Mouse (Mus musculus) forebrain, embryonic 13.5 days (tissue): ENCODE measurements around the gene Plg. TPM values are rescaled to one million over a fixed set of nuclear protein-coding genes. Genes with fewer than 3 reads are reported as not detected.

ENCODE experiments used
- ATAC-seq: fragments of 200-750 bp; cut with Nextera tagmentation; 2 replicates; pipeline ENCODE4 v1.8.0; 2017
- H3K27ac ChIP-seq: fragments of 300-500 bp; sonication (generic); 2 replicates; pipeline ENCODE4 v1.5.1; 2015; ENCODE audit warnings: inconsistent platforms, mild to moderate bottlenecking, moderate library complexity
- H3K27me3 ChIP-seq: fragments of 300-500 bp; sonication (generic); 2 replicates; pipeline ENCODE4 v1.6.1; 2015; ENCODE audit warnings: mild to moderate bottlenecking, inconsistent platforms
- H3K36me3 ChIP-seq: fragments of 300-500 bp; sonication (generic); 2 replicates; pipeline ENCODE4 v1.6.1; 2015; ENCODE audit warnings: mild to moderate bottlenecking, inconsistent platforms; ENCODE audit not compliant: poor library complexity, severe bottlenecking
- H3K4me1 ChIP-seq: fragments of 300-500 bp; sonication (generic); 2 replicates; pipeline ENCODE4 v1.6.1; 2015; ENCODE audit warnings: inconsistent platforms
- H3K4me2 ChIP-seq: fragments of 300-500 bp; sonication (generic); 2 replicates; pipeline ENCODE4 v1.6.1; 2015; ENCODE audit warnings: inconsistent platforms, mild to moderate bottlenecking, moderate library complexity
- H3K4me3 ChIP-seq: fragments of 300-500 bp; sonication (generic); 2 replicates; pipeline ENCODE4 v1.5.1; 2015; ENCODE audit warnings: mild to moderate bottlenecking, inconsistent platforms
- H3K9ac ChIP-seq: fragments of 300-500 bp; sonication (generic); 2 replicates; pipeline ENCODE4 v1.6.1; 2015; ENCODE audit warnings: mild to moderate bottlenecking, inconsistent platforms
- H3K9me3 ChIP-seq: fragments of 300-500 bp; sonication (generic); replicated peaks from 2 replicates; pipeline ENCODE4 v1.6.1; 2016; ENCODE audit warnings: inconsistent platforms
- WGBS: fragments of 180-500 bp; shearing (Covaris S2); methylation state at CpG from one replicate; pipeline ENCODE4 v1.1.7; 2015; 5-methylcytosine and 5-hydroxymethylcytosine counted together
- polyA plus RNA-seq: library from polyadenylated mRNA; unstranded; fragments of >200 nt; fragmentation: Nextera tagmentation; extraction: Ambion mirVana; gene quantifications from 2 replicates; pipeline ENCODE4 v1.2.1, GENCODE M21; 2015

The Plg gene
- 0.10 and 0.40 TPM in 2 replicates for polyA plus RNA-seq

DNA sequence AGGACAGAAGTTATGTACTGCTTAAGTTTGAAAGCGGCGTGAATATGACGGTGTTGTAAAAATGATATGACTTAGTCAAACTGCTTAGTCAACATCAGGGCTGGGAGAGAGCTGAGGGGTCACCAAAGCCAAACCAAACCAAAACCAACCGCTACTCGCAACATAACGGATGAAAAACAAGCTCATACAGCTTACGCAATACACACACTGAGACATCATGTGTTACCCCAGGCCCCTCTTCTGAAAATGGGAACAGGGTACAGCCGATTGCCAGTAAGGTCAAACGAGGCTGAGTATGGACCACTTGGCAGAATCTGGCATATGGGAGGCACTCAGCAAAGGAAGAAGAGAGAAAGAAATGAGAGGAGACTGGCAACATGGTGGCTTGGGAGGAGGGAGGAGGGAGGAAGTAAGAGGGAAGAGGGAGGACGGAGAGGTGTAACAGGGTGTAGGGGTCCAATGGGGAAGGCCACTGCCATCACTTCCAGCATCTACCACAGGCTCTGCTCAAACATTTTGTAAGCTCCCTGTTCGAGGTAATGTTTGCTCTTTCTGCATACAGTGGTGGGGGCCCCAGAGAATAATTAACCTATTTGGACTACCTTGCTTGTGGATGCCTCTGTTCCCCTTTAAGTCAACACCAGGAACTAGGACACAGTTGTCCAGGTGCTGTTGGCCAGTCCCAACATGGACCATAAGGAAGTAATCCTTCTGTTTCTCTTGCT lies at the start of gene Plg:
Gene Plg, plus strand, starts transcription at position 628 of the 725 bp plus-strand sequence.
- H3K9me3 ChIP-seq, result no peaks in the 10 kb centered on the region
- WGBS, result 92% methylated on average over 11 of the region's 11 CpGs
- no peaks in the 10 kb centered on the region for H3K4me1 ChIP-seq
- H3K4me2 ChIP-seq, result no peak within 1 kb of the TSS
- H3K9ac ChIP-seq, result no peak within 1 kb of the TSS
- H3K27me3 ChIP-seq, result no peaks in the 10 kb centered on the region
- no peaks in the 10 kb centered on the region for H3K36me3 ChIP-seq
- no peak within 1 kb of the TSS for H3K4me3 ChIP-seq
- no peak within 1 kb of the TSS for H3K27ac ChIP-seq
- no peak for ATAC-seq

- Histone ChIP-seq H3K27me3 (no peaks in the 10 kb centered on the region), H3K36me3 (no peaks in the 10 kb centered on the region), H3K27ac (no peak overlapping the region), H3K4me3 (no peak overlapping the region), H3K9ac (no peak overlapping the region), H3K4me2 (no peak overlapping the region), H3K9me3 (no peaks in the 10 kb centered on the region), H3K4me1 (no peaks in the 10 kb centered on the region)
- no peak for ATAC-seq
- 57% methylated on average over 6 of the region's 6 CpGs for WGBS
Observed at GRCm38 (mm10) chr17:12335115-12335514, 43.3 kb upstream of the Plg start.

GRCm38 (mm10) chr17:12336073-12336868 lies 42.1 kb upstream of the Plg start:
- Histone ChIP-seq H3K27me3 (no peaks in the 10 kb centered on the region), H3K9me3 (no peaks in the 10 kb centered on the region), H3K27ac (no peak overlapping the region), H3K36me3 (no peaks in the 10 kb centered on the region), H3K4me2 (no peak overlapping the region), H3K4me3 (no peak overlapping the region), H3K4me1 (no peaks in the 10 kb centered on the region), H3K9ac (no peak overlapping the region)
- 85% methylated on average over 19 of the region's 19 CpGs for WGBS
- no peak for ATAC-seq

- no peak for ATAC-seq
Observed at GRCm38 (mm10) chr17:12337156-12337555, 41.3 kb upstream of the Plg start.

GRCm38 (mm10) chr17:12343702-12344376 lies 34.6 kb upstream of the Plg start:
- Histone ChIP-seq H3K9ac (no peak overlapping the region), H3K27ac (no peak overlapping the region), H3K4me2 (no peak overlapping the region), H3K4me3 (no peak overlapping the region), H3K36me3 (no peaks in the 10 kb centered on the region), H3K9me3 (no peaks in the 10 kb centered on the region), H3K4me1 (no peaks in the 10 kb centered on the region), H3K27me3 (no peaks in the 10 kb centered on the region)
- ATAC-seq, result no peak
- WGBS, result 86% methylated on average over 9 of the region's 9 CpGs

More at GRCm38 (mm10) chr17:12337156-12337555, 41.3 kb upstream of the Plg start:
- no peak overlapping the region for H3K9ac ChIP-seq
- H3K9me3 ChIP-seq, result no peaks in the 10 kb centered on the region
- H3K4me1 ChIP-seq, result no peaks in the 10 kb centered on the region
- no peak overlapping the region for H3K27ac ChIP-seq
- H3K36me3 ChIP-seq, result no peaks in the 10 kb centered on the region
- WGBS, result 74% methylated on average over 4 of the region's 4 CpGs
- H3K4me2 ChIP-seq, result no peak overlapping the region
- H3K4me3 ChIP-seq, result no peak overlapping the region
- H3K27me3 ChIP-seq, result no peaks in the 10 kb centered on the region

GRCm38 (mm10) chr17:12347462-12347861 lies 30.9 kb upstream of the Plg start:
- Histone ChIP-seq H3K4me3 (no peak overlapping the region), H3K27me3 (no peaks in the 10 kb centered on the region), H3K27ac (no peak overlapping the region), H3K36me3 (no peaks in the 10 kb centered on the region), H3K4me1 (peaks cover 1% of the 10 kb centered on the region; the same call in 1 of the 2 replicates), H3K9ac (no peak overlapping the region), H3K9me3 (no peaks in the 10 kb centered on the region), H3K4me2 (no peak overlapping the region)
- ATAC-seq, result no peak
- WGBS, result 89% methylated on average over 1 of the region's 1 CpGs

GRCm38 (mm10) chr17:12351564-12351963 lies 26.8 kb upstream of the Plg start:
- Histone ChIP-seq H3K4me1 (peaks cover 9% of the 10 kb centered on the region; the same call in 1 of the 2 replicates), H3K36me3 (no peaks in the 10 kb centered on the region), H3K4me2 (no peak overlapping the region), H3K27me3 (no peaks in the 10 kb centered on the region), H3K9ac (no peak overlapping the region), H3K27ac (no peak overlapping the region), H3K9me3 (no peaks in the 10 kb centered on the region), H3K4me3 (no peak overlapping the region)
- no peak for ATAC-seq
- 88% methylated on average over 6 of the region's 6 CpGs for whole genome bisulfite sequencing

DNA sequence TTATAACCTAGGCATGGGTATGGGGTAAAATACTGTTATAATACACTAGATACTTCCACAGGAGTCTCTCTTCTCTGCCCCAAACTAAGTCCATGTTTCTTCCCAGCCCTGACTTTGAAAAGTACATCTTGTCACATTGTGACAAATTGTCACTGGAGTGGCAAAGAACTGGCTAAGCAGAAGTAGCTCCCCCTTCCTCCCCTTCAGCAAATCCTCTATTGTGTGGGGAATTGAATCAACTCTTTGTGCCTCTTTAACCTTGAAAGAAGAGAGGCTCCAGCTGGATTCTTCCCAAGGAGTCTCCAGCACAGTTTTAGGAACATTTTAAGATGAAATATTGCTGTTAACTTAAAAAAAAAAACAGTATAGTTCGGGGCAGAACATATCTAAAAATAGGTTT lies 25.6 kb upstream of the Plg start:
- no peak for ATAC-seq
- Histone ChIP-seq H3K9ac (no peak overlapping the region), H3K4me1 (peaks cover 9% of the 10 kb centered on the region; the same call in 1 of the 2 replicates), H3K9me3 (no peaks in the 10 kb centered on the region), H3K4me2 (no peak overlapping the region), H3K36me3 (no peaks in the 10 kb centered on the region), H3K4me3 (no peak overlapping the region), H3K27ac (no peak overlapping the region), H3K27me3 (no peaks in the 10 kb centered on the region)
- WGBS, result 41% methylated on average over 1 of the region's 1 CpGs

DNA sequence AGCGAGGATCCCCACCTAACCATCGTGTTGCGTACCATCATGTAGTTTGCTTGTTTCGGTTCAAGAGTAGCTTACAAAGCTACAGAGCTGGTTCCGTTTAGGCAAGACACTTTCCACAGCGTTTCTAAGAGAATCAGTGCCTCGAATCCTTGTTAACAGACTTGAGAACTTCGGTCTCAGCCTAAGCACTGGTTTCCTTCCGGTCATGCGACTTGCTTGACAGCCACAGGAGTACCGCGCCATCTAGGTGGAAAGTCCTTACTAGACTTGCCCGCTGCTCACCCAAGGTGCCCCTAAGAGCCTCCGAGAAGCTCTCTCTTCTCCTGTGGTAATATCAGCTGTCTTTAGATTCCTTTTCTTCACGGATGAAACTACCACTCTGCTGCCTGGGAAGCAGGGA lies 18.5 kb upstream of the Plg start:
- H3K9ac ChIP-seq, result no peak overlapping the region
- no peak for ATAC-seq
- H3K4me3 ChIP-seq, result no peak overlapping the region
- WGBS, result 87% methylated on average over 15 of the region's 15 CpGs
- no peak overlapping the region for H3K27ac ChIP-seq
- peaks cover 4% of the 10 kb centered on the region; the same call in 1 of the 2 replicates for H3K4me1 ChIP-seq
- no peaks in the 10 kb centered on the region for H3K27me3 ChIP-seq
- no peak overlapping the region for H3K4me2 ChIP-seq
- H3K36me3 ChIP-seq, result no peaks in the 10 kb centered on the region
- H3K9me3 ChIP-seq, result no peaks in the 10 kb centered on the region

DNA sequence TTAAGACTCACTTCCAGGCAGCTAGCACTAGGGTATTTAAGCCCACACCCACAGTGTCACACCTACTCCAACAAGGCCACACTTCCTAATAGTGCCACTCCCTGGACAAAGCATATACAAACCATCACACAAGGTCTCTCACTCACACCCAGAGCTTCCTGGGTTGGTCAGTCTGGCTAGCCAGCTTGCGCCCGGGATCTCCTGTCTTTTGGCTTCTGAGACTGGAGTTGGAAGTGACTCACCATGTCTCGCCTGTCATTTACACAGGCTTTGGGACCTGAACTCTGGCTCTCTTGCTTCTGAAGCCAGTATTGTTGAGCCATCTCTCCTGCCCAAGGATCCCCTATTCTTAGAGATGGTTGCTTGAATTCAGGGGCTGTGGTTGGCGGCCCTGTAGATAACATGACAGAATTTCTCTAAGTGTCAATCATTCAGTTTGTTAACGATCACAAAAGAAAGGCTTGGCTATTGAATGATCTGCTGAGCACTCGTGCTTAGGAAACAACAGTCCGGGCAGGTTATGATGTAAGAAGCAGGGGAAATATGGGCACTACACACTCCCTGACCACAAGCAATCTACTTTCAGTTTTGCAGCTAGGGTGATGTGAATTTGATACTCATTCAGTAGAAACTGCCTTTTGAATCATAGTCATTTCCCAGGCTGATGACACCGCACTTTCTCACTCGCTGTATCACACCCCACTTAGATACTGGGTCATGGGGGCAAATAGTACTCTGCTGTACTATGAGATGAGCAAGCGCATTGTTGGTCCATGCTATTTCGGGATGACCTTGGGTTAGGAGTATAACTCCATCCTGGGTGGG lies 14.6 kb upstream of the Plg start:
- peaks cover 4% of the 10 kb centered on the region; the same call in 1 of the 2 replicates for H3K4me1 ChIP-seq
- H3K4me2 ChIP-seq, result no peak overlapping the region
- 78% methylated on average over 11 of the region's 11 CpGs for WGBS
- no peaks in the 10 kb centered on the region for H3K27me3 ChIP-seq
- no peak overlapping the region for H3K4me3 ChIP-seq
- ATAC-seq, result no peak
- H3K9ac ChIP-seq, result no peak overlapping the region
- no peak overlapping the region for H3K27ac ChIP-seq
- H3K36me3 ChIP-seq, result no peaks in the 10 kb centered on the region
- no peaks in the 10 kb centered on the region for H3K9me3 ChIP-seq

DNA sequence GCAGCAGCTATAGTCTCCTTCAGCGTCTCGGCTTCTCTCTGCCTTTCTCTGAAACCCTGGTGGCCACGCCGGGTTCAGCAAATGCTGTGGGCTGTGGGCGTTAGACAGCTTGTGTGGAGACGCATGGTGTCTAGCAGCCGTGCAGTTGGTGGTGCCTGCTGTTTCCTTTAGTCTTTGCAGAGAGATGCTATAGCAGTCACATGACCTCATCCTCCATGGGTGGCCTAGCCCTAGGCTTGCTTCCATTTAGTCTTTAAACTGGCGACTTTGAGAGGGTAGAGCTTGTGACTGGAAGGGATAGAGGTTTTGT lies 14.0 kb upstream of the Plg start:
- Histone ChIP-seq H3K36me3 (no peaks in the 10 kb centered on the region), H3K4me2 (no peak overlapping the region), H3K9ac (no peak overlapping the region), H3K27me3 (no peaks in the 10 kb centered on the region), H3K4me3 (no peak overlapping the region), H3K27ac (no peak overlapping the region), H3K9me3 (no peaks in the 10 kb centered on the region), H3K4me1 (peaks cover 4% of the 10 kb centered on the region; the same call in 1 of the 2 replicates)
- WGBS, result 47% methylated on average over 8 of the region's 8 CpGs
- ATAC-seq, result no peak
